Mouse (Mus musculus): ENCODE results near the gene Elfn2. TPM values are rescaled to one million over a fixed set of nuclear protein-coding genes. Genes with fewer than 3 reads are reported as not detected.

The Elfn2 gene
- polyA plus RNA-seq, 1 experiment, result 20.6 TPM

- TF ChIP-seq POLR2A (IDR thresholded peaks at IDR 0.05; ENCODE audit: borderline replicate concordance, insufficient read depth, low read length) (no peak), CTCF (IDR thresholded peaks at IDR 0.05; ENCODE audit: borderline replicate concordance, insufficient read depth, low read depth, low read length) (no peak)
- DNase-seq, result no peak
- 16% methylated on average over 14 of the region's 14 CpGs for WGBS
- no peak overlapping the region for H3K27ac ChIP-seq (ENCODE audit: insufficient read depth, low read length)
- H3K4me3 ChIP-seq (replicated peaks; ENCODE audit: insufficient read depth, low read depth, low read length), result no peak overlapping the region
- H3K27me3 ChIP-seq (ENCODE audit: control insufficient read depth, insufficient read depth, low read length), result peaks cover 2% of the 10 kb centered on the region; the same call in 1 of the 2 replicates
- peaks cover 5% of the 10 kb centered on the region for H3K4me1 ChIP-seq (ENCODE audit: control insufficient read depth, insufficient read depth, low read length)
Observed at GRCm38 (mm10) chr15:78719416-78719815, 845 bp upstream of the Elfn2 start.

- H3K27me3 ChIP-seq (ENCODE audit: control insufficient read depth, insufficient read depth, low read length), result peaks cover 3% of the 10 kb centered on the region; the same call in 1 of the 2 replicates
- peaks cover 5% of the 10 kb centered on the region for H3K4me1 ChIP-seq (ENCODE audit: control insufficient read depth, insufficient read depth, low read length)
- no peak for TF ChIP-seq CTCF (IDR thresholded peaks at IDR 0.05; ENCODE audit: borderline replicate concordance, insufficient read depth, low read depth, low read length)
- no peak for TF ChIP-seq POLR2A (IDR thresholded peaks at IDR 0.05; ENCODE audit: borderline replicate concordance, insufficient read depth, low read length)
- WGBS, result 51% methylated on average over 13 of the region's 13 CpGs
- no peak overlapping the region for H3K4me3 ChIP-seq (replicated peaks; ENCODE audit: insufficient read depth, low read depth, low read length)
- no peak for DNase-seq
- H3K27ac ChIP-seq (ENCODE audit: insufficient read depth, low read length), result no peak overlapping the region
Observed at GRCm38 (mm10) chr15:78716936-78717335, 1.6 kb downstream of the Elfn2 start.

- DNase-seq, result no peak
- H3K27me3 ChIP-seq (ENCODE audit: control insufficient read depth, insufficient read depth, low read length), result peaks cover 3% of the 10 kb centered on the region; the same call in 1 of the 2 replicates
- no peak overlapping the region for H3K4me3 ChIP-seq (replicated peaks; ENCODE audit: insufficient read depth, low read depth, low read length)
- TF ChIP-seq POLR2A (IDR thresholded peaks at IDR 0.05; ENCODE audit: borderline replicate concordance, insufficient read depth, low read length) (no peak), CTCF (IDR thresholded peaks at IDR 0.05; ENCODE audit: borderline replicate concordance, insufficient read depth, low read depth, low read length) (no peak)
- peaks cover 5% of the 10 kb centered on the region for H3K4me1 ChIP-seq (ENCODE audit: control insufficient read depth, insufficient read depth, low read length)
- H3K27ac ChIP-seq (ENCODE audit: insufficient read depth, low read length), result no peak overlapping the region
- 47% methylated on average over 5 of the region's 5 CpGs for WGBS
Observed at GRCm38 (mm10) chr15:78715856-78716255, 2.7 kb downstream of the Elfn2 start.

DNA sequence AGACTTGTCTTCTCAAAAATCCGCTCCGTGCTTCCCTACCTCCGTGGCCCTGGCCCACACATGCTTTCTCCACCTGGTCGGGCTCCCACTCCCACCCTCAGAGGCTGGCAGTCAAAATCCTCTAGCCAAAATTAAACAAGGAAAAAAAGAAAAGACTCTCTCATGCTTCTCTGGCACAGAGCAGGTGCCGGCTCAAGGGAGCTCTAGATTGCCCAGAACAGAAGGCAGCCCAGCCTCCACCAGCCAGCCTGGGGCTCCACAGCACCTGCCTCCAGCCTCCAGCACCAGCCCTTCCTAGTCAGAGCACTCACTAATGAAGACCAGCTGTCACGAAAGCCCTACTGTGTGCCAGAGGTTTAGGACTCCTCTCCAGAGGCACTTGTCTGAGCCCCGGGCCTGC is 4.8 kb downstream of the Elfn2 start:
- H3K4me3 ChIP-seq (replicated peaks; ENCODE audit: insufficient read depth, low read depth, low read length), result no peak overlapping the region
- H3K27ac ChIP-seq (ENCODE audit: insufficient read depth, low read length), result no peak overlapping the region
- 70% methylated on average over 7 of the region's 7 CpGs for WGBS
- no peak for TF ChIP-seq CTCF (IDR thresholded peaks at IDR 0.05; ENCODE audit: borderline replicate concordance, insufficient read depth, low read depth, low read length)
- no peak for TF ChIP-seq POLR2A (IDR thresholded peaks at IDR 0.05; ENCODE audit: borderline replicate concordance, insufficient read depth, low read length)
- no peak for DNase-seq
- H3K4me1 ChIP-seq (ENCODE audit: control insufficient read depth, insufficient read depth, low read length), result no peaks in the 10 kb centered on the region; the same call in 1 of the 2 replicates
- peaks cover 3% of the 10 kb centered on the region; the same call in 1 of the 2 replicates for H3K27me3 ChIP-seq (ENCODE audit: control insufficient read depth, insufficient read depth, low read length)

DNA sequence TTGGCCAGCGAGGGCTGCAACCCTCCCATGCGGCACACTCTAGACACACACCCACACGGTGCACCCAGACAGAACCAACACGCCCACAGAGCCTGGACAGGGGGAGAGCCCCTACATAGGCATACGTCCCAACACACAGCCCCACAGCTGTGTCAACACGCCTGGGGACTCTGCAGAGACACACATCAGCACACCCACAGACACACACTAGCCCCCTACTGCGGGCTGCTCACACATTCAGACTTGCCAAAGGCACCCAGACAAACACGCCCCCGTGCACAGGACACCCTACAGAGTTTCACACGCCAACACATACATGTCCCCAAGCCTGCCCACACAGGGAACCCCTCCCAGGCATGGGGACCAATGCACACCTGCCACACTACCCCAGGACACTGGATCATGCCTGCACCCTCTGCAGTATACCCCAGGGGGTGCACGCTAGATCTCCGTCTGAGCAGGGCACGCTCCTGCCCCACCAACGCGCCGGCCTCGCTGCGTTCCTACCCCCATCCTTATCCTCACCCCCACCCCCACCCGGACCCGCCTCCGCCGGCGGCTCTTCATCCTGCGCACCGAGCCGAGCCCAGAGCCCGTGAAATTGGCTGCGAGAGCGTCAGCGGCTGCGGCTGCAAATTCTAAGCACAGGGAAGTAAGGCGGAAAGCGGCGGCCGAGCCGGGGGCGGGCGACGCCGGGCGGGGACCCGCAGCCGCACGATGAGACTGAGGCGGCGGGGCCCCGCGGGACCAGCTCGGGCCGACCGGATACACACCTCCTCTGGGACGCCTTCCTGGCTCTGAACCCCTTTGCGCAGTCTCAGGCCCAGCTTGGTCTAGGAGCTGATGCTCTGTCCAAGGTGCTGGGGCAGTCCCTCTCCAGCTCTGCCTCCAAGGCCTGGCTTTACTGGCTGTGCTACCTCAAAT is 6.0 kb downstream of the Elfn2 start:
- no peak for DNase-seq
- 9% methylated on average over 53 of the region's 53 CpGs for WGBS
- Histone ChIP-seq H3K4me3 (replicated peaks; ENCODE audit: insufficient read depth, low read depth, low read length) (no peak overlapping the region), H3K27me3 (ENCODE audit: control insufficient read depth, insufficient read depth, low read length) (peaks cover 1% of the 10 kb centered on the region; the same call in 1 of the 2 replicates), H3K4me1 (ENCODE audit: control insufficient read depth, insufficient read depth, low read length) (no peaks in the 10 kb centered on the region), H3K27ac (ENCODE audit: insufficient read depth, low read length) (no peak overlapping the region)
- TF ChIP-seq CTCF (IDR thresholded peaks at IDR 0.05; ENCODE audit: borderline replicate concordance, insufficient read depth, low read depth, low read length) (no peak), POLR2A (IDR thresholded peaks at IDR 0.05; ENCODE audit: borderline replicate concordance, insufficient read depth, low read length) (no peak)

DNA sequence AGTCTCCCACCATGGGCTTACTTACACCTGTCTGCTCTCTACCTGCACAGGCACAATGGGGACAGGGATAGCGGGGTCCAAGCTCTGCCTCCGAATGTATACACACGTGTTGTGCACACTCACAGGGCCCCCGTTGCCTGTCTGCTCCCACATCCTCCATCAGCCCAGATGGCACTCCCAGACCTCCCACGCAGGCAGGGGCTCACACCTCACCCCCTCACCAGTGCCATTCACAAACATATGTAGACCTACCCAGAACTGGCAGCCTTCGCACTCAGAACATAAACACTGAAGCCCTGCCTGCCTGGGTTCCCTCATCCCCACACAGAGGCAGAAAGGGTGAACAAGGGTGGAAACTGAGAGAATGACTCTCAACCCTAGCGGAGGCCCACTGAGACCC is 6.6 kb downstream of the Elfn2 start:
- DNase-seq, result no peak
- TF ChIP-seq POLR2A (IDR thresholded peaks at IDR 0.05; ENCODE audit: borderline replicate concordance, insufficient read depth, low read length), result no peak
- TF ChIP-seq CTCF (IDR thresholded peaks at IDR 0.05; ENCODE audit: borderline replicate concordance, insufficient read depth, low read depth, low read length), result no peak
- peaks cover 1% of the 10 kb centered on the region; the same call in 1 of the 2 replicates for H3K27me3 ChIP-seq (ENCODE audit: control insufficient read depth, insufficient read depth, low read length)
- no peaks in the 10 kb centered on the region for H3K4me1 ChIP-seq (ENCODE audit: control insufficient read depth, insufficient read depth, low read length)
- no peak overlapping the region for H3K4me3 ChIP-seq (replicated peaks; ENCODE audit: insufficient read depth, low read depth, low read length)
- H3K27ac ChIP-seq (ENCODE audit: insufficient read depth, low read length), result no peak overlapping the region
- 56% methylated on average over 7 of the region's 7 CpGs for WGBS

- H3K27ac ChIP-seq (ENCODE audit: insufficient read depth, low read length), result no peak overlapping the region
- H3K4me3 ChIP-seq (replicated peaks; ENCODE audit: insufficient read depth, low read depth, low read length), result no peak overlapping the region
- TF ChIP-seq CTCF (IDR thresholded peaks at IDR 0.05; ENCODE audit: borderline replicate concordance, insufficient read depth, low read depth, low read length) (no peak), POLR2A (IDR thresholded peaks at IDR 0.05; ENCODE audit: borderline replicate concordance, insufficient read depth, low read length) (no peak)
- peaks cover 1% of the 10 kb centered on the region; the same call in 1 of the 2 replicates for H3K27me3 ChIP-seq (ENCODE audit: control insufficient read depth, insufficient read depth, low read length)
- WGBS, result 37% methylated on average over 6 of the region's 6 CpGs
- no peaks in the 10 kb centered on the region for H3K4me1 ChIP-seq (ENCODE audit: control insufficient read depth, insufficient read depth, low read length)
- no peak for DNase-seq
Observed at GRCm38 (mm10) chr15:78710634-78711033, 7.9 kb downstream of the Elfn2 start.

- Histone ChIP-seq H3K27me3 (ENCODE audit: control insufficient read depth, insufficient read depth, low read length) (peaks cover 1% of the 10 kb centered on the region; the same call in 1 of the 2 replicates), H3K27ac (ENCODE audit: insufficient read depth, low read length) (no peak overlapping the region), H3K4me3 (replicated peaks; ENCODE audit: insufficient read depth, low read depth, low read length) (no peak overlapping the region), H3K4me1 (ENCODE audit: control insufficient read depth, insufficient read depth, low read length) (no peaks in the 10 kb centered on the region)
- no peak for DNase-seq
- TF ChIP-seq POLR2A (IDR thresholded peaks at IDR 0.05; ENCODE audit: borderline replicate concordance, insufficient read depth, low read length), result no peak
- TF ChIP-seq CTCF (IDR thresholded peaks at IDR 0.05; ENCODE audit: borderline replicate concordance, insufficient read depth, low read depth, low read length), result no peak
- 45% methylated on average over 7 of the region's 7 CpGs for WGBS
Observed at GRCm38 (mm10) chr15:78709767-78710166, 8.8 kb downstream of the Elfn2 start.
